Mouse (Mus musculus) B cell, adult (primary cell): Measurements from ENCODE around the gene Slfn9. TPM values are rescaled to one million over a fixed set of nuclear protein-coding genes. Genes with fewer than 3 reads are reported as not detected.

ENCODE experiments used
- total RNA-seq: library from RNA; stranded (reverse); gene quantifications from 4 replicates; pipeline ENCODE4 v1.2.4, GENCODE M21; 2023; ENCODE audit not compliant: inconsistent age

The Slfn9 gene
- 17.8 to 28.1 TPM (median 21.1 TPM) in 4 replicates for total RNA-seq

DNA sequence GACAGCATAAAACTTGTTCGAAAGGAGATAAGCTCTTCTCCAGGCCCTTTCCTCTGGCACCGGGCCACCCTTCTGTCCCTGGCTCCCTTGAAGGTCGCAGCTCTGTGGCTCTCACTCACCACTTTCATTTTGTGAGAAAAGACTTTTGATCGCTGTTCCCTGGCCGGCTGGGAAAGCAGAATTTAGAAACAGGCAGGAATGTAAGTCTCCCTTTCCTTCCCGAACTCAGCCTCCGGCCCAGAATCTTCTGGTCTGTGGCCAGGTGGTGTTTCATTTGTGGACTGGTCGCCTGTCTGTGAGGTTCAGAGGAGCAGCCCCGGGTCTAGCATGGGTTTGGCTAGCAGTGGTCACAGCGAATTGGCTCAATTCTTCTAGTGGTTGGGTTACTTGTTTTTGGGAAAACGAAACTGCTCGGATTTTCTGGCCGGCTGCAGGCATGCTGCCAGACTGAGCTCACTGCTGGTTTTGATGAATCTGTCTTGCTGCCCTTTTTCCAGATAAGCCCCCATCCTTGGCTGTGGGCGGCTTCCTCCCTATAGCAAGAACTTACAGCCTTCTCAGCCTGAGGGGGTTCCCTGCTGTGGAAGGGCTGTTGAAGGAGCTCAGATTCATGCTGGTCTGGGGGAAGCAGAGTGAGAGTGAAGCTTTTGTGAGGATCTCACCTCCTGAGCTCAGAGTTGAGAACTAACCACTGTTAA lies at the start of gene Slfn9:
Slfn9 (minus strand) TSS at position 362 of the 698 bp plus-strand sequence.

DNA sequence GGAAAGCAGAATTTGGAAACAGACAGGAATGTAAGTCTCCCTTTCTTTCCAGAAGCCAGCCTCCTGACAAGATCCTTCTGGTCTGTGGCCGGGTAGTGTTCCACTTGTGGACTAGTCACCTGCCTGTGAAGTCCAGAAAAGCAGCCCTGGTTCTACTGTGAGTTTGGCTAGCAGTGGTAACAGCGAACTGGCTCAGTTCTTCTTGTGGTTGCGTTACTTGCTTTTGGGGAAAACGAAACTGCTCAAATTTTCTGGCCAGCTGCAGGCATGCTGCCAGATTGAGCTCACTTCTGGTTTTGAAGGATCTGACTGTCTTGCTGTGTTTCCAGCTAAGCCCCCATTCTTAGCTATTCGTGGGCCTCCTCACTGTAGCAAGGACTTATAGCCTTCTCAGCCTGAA lies 29.0 kb upstream of the Slfn9 start, which contains the start of gene Slfn8:
Slfn8 (minus strand) TSS at position 190 of the 400 bp plus-strand sequence.

DNA sequence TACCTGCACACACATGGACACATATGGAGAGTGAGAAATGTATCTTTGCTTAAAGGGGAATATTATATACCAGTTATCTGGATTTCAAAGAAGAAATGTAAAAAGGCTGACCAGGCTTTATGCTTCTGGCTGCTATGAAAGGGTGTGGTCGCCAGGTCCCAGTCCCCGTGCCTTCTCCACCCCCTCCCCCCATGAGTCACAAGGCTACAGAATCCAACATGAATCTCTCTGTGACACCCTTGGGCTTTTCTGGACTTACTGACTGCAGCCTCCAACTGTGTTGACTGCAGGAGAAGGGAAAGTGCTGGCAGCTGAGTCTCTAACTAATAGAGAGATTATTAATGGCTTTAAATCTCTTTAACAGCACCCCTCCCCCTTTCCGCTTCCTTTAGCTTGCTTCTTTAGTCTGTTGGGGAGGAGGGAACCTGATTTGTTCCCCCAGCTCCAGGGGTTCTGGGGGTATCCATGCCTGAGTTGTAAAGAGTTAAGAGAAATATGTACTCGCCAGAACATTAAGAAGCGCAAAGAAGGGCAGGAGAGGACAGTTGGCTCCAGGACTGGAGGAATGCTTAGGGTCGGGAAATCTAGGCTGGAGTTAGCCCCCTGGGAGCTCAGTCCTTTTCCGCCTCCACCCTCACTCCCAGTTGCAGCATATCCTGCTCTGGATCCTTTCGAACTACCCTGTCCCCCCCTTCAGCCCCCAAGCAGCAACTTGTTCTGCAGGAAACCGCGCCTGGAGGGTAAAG lies 40.7 kb downstream of the Slfn9 start, which contains the start of gene Slfn5:
Slfn5 (plus strand) TSS at position 614 of the 746 bp plus-strand sequence.

Other genes with a start within 250 kb of the Slfn9 start
- gene Cct6b, start 227.5 kb downstream of the Slfn9 start, total RNA-seq: 0.39 TPM in 1 of 4 replicates, not detected in the others
- gene Zfp830, start 227.5 kb downstream of the Slfn9 start, total RNA-seq: 39.1 to 42.6 TPM (median 41.3 TPM) in 4 replicates
- 32.4 to 37.1 TPM (median 33.9 TPM) in 4 replicates for gene Lig3, start 210.7 kb downstream of the Slfn9 start, total RNA-seq
- gene Rffl, start 120.6 kb downstream of the Slfn9 start, total RNA-seq: 15.3 to 18.5 TPM (median 18.0 TPM) in 4 replicates
- gene Rad51d, start 101.2 kb downstream of the Slfn9 start, total RNA-seq: 19.3 to 25.6 TPM (median 21.3 TPM) in 4 replicates
- gene Fndc8, start 99.7 kb downstream of the Slfn9 start, total RNA-seq: not detected in 4 replicates
- 64.6 to 73.7 TPM (median 69.9 TPM) in 4 replicates for gene Nle1, start 83.4 kb downstream of the Slfn9 start, total RNA-seq
- not detected in 4 replicates for gene Unc45b, start 81.3 kb downstream of the Slfn9 start, total RNA-seq
- 15.8 to 31.5 TPM (median 20.0 TPM) in 4 replicates for gene Slfn5, start 40.5 kb downstream of the Slfn9 start, total RNA-seq
- gene Slfn8, start 29.0 kb upstream of the Slfn9 start, total RNA-seq: 32.8 to 43.5 TPM (median 41.5 TPM) in 4 replicates
- 96.4 to 140 TPM (median 114 TPM) in 4 replicates for gene Slfn2, start 73.3 kb upstream of the Slfn9 start, total RNA-seq
- 0.54 to 1.2 TPM (median 0.61 TPM) in 4 replicates for gene Slfn1, start 125.0 kb upstream of the Slfn9 start, total RNA-seq
- 0.21 to 0.39 TPM (median 0.21 TPM) in 3 of 4 replicates, not detected in the other for gene Slfn4, start 183.4 kb upstream of the Slfn9 start, total RNA-seq
- 1.6 to 3.5 TPM (median 2.8 TPM) in 4 replicates for gene Slfn3, start 199.5 kb upstream of the Slfn9 start, total RNA-seq